Mouse (Mus musculus) myocyte (in vitro differentiated cells): ENCODE measurements at regions not wholly inside any gene's neighbourhood (a gene's known extent, or its start where the extent isn't known, plus 50 kb on each side); places are given as distances from the start of the nearest gene placed in this dataset.

ENCODE experiments used
- H3K27me3 ChIP-seq: one replicate; pipeline ENCODE4 v1.6.1; 2011; ENCODE audit not compliant: control insufficient read depth, insufficient read depth, insufficient read length
- H3K36me3 ChIP-seq: one replicate; pipeline ENCODE4 v1.6.1; 2011; ENCODE audit not compliant: control insufficient read depth, insufficient read depth
- H3K4me2 ChIP-seq: one replicate; pipeline ENCODE4 v1.6.1; 2011; ENCODE audit warnings: low read depth, control low read depth
- H3K4me3 ChIP-seq: one replicate; pipeline ENCODE4 v1.5.1; 2011; ENCODE audit warnings: mild to moderate bottlenecking, control low read depth, moderate library complexity
- H3K79me2 ChIP-seq: one replicate; pipeline ENCODE4 v1.6.1; 2011; ENCODE audit not compliant: control insufficient read depth, insufficient read depth
- H3ac ChIP-seq: one replicate; pipeline ENCODE4 v1.6.1; 2011; ENCODE audit not compliant: control insufficient read depth, insufficient read length
- CEBPB ChIP-seq: IDR thresholded peaks from 2 replicates; pipeline ENCODE4 v1.6.1; 2011; ENCODE audit warnings: mild to moderate bottlenecking, moderate library complexity; ENCODE audit not compliant: poor library complexity, insufficient read depth, severe bottlenecking
- E2F4 ChIP-seq: IDR thresholded peaks from one replicate; pipeline ENCODE4 v1.6.1; 2011; ENCODE audit warnings: mild to moderate bottlenecking, control low read depth, moderate library complexity; ENCODE audit not compliant: insufficient read depth
- MAX ChIP-seq: IDR thresholded peaks from one replicate; pipeline ENCODE4 v1.6.1; 2011; ENCODE audit warnings: low read depth, mild to moderate bottlenecking, control low read depth
- MYOD1 ChIP-seq, 3 experiments: IDR thresholded peaks; one replicate each; pipeline ENCODE4 v1.6.1; 2011; ENCODE audit warnings: control low read depth in 2 of 3, low read depth in 2 of 3, mild to moderate bottlenecking in 2 of 3, moderate library complexity in 1 of 3; ENCODE audit not compliant: insufficient read length in 2 of 3, control insufficient read depth in 1 of 3
- MYOG ChIP-seq, 3 experiments: IDR thresholded peaks; one replicate each; pipeline ENCODE4 v1.6.1; 2011; ENCODE audit warnings: control low read depth in 2 of 3, low read depth in 2 of 3, mild to moderate bottlenecking in 2 of 3; ENCODE audit not compliant: insufficient read length in 2 of 3, control insufficient read depth in 1 of 3, insufficient read depth in 1 of 3
- POLR2A ChIP-seq: IDR thresholded peaks from one replicate; pipeline ENCODE4 v1.6.1; 2011; ENCODE audit warnings: low read depth, mild to moderate bottlenecking, control low read depth, moderate library complexity; ENCODE audit not compliant: insufficient read length
- POLR2AphosphoS2 ChIP-seq: IDR thresholded peaks from one replicate; pipeline ENCODE4 v1.6.1; 2011; ENCODE audit warnings: low read depth, control low read depth; ENCODE audit not compliant: insufficient read length
- REST ChIP-seq: IDR thresholded peaks from one replicate; pipeline ENCODE4 v1.6.1; 2011; ENCODE audit warnings: mild to moderate bottlenecking, control low read depth, moderate library complexity; ENCODE audit not compliant: insufficient read depth, insufficient read length
- SRF ChIP-seq: IDR thresholded peaks from one replicate; pipeline ENCODE4 v1.6.1; 2011; ENCODE audit warnings: low read depth; ENCODE audit not compliant: control insufficient read depth, insufficient read length
- TCF12 ChIP-seq: IDR thresholded peaks from one replicate; pipeline ENCODE4 v1.6.1; 2011; ENCODE audit warnings: mild to moderate bottlenecking, control low read depth; ENCODE audit not compliant: poor library complexity, insufficient read depth, severe bottlenecking
- TCF3 ChIP-seq: IDR thresholded peaks from one replicate; pipeline ENCODE4 v1.6.1; 2011; ENCODE audit warnings: low read depth, control low read depth; ENCODE audit not compliant: insufficient read length
- USF1 ChIP-seq: IDR thresholded peaks from one replicate; pipeline ENCODE4 v1.6.1; 2011; ENCODE audit warnings: low read depth, mild to moderate bottlenecking, control low read depth, moderate library complexity

GRCm38 (mm10) chr5:142325560-142325959 lies 75.7 kb upstream of the Foxk1 start:
- no peak overlapping the region for H3ac ChIP-seq
- peaks cover 23% of the 10 kb centered on the region for H3K27me3 ChIP-seq
- no peak for TF ChIP-seq E2F4
- no peak for TF ChIP-seq SRF
- no peak for TF ChIP-seq MAX
- TF ChIP-seq REST = no peak
- TF ChIP-seq POLR2AphosphoS2 = no peak
- no peak for TF ChIP-seq MYOD1 (IDR thresholded peaks at IDR 0.05; ENCODE audit: control insufficient read depth in 1 of 3, insufficient read length in 2 of 3, low read depth in 2 of 3)
- no peak for TF ChIP-seq CEBPB
- no peak for TF ChIP-seq USF1
- TF ChIP-seq TCF3 = no peak
- TF ChIP-seq MYOG (IDR thresholded peaks at IDR 0.05; ENCODE audit: control insufficient read depth in 1 of 3, insufficient read depth in 1 of 3, insufficient read length in 2 of 3, low read depth in 2 of 3) = no peak
- no peak for TF ChIP-seq POLR2A

GRCm38 (mm10) chr5:142327261-142327660 lies 74.0 kb upstream of the Foxk1 start:
- Histone ChIP-seq H3ac (no peak overlapping the region), H3K4me2 (no peak overlapping the region), H3K4me3 (no peak overlapping the region), H3K36me3 (no peaks in the 10 kb centered on the region), H3K27me3 (peaks cover 9% of the 10 kb centered on the region), H3K79me2 (no peaks in the 10 kb centered on the region)
- no peak for TF ChIP-seq POLR2AphosphoS2
- TF ChIP-seq TCF3 = no peak
- TF ChIP-seq MYOG (IDR thresholded peaks at IDR 0.05; ENCODE audit: control insufficient read depth in 1 of 3, insufficient read depth in 1 of 3, insufficient read length in 2 of 3, low read depth in 2 of 3) = no peak
- TF ChIP-seq MAX = no peak
- no peak for TF ChIP-seq POLR2A
- TF ChIP-seq CEBPB = no peak
- no peak for TF ChIP-seq SRF
- TF ChIP-seq E2F4 = no peak
- no peak for TF ChIP-seq MYOD1 (IDR thresholded peaks at IDR 0.05; ENCODE audit: control insufficient read depth in 1 of 3, insufficient read length in 2 of 3, low read depth in 2 of 3)
- no peak for TF ChIP-seq TCF12
- no peak for TF ChIP-seq REST
- TF ChIP-seq USF1 = no peak

More at GRCm38 (mm10) chr5:142325560-142325959, 75.7 kb upstream of the Foxk1 start:
- no peaks in the 10 kb centered on the region for H3K36me3 ChIP-seq
- H3K4me2 ChIP-seq = no peak overlapping the region
- H3K79me2 ChIP-seq = no peaks in the 10 kb centered on the region
- H3K4me3 ChIP-seq = no peak overlapping the region

GRCm38 (mm10) chr5:142329724-142330520 lies 71.4 kb upstream of the Foxk1 start:
- Histone ChIP-seq H3K4me2 (no peak overlapping the region), H3K27me3 (peaks cover 6% of the 10 kb centered on the region), H3ac (no peak overlapping the region), H3K79me2 (no peaks in the 10 kb centered on the region), H3K36me3 (no peaks in the 10 kb centered on the region), H3K4me3 (no peak overlapping the region)
- TF ChIP-seq CEBPB (no peak), POLR2AphosphoS2 (no peak), SRF (no peak), MYOD1 (IDR thresholded peaks at IDR 0.05; ENCODE audit: control insufficient read depth in 1 of 3, insufficient read length in 2 of 3, low read depth in 2 of 3) (no peak), MYOG (IDR thresholded peaks at IDR 0.05; ENCODE audit: control insufficient read depth in 1 of 3, insufficient read depth in 1 of 3, insufficient read length in 2 of 3, low read depth in 2 of 3) (no peak), USF1 (no peak), TCF3 (no peak), TCF12 (no peak), POLR2A (no peak), REST (no peak)

GRCm38 (mm10) chr5:142332744-142333143 lies 68.6 kb upstream of the Foxk1 start:
- TF ChIP-seq MYOD1 (IDR thresholded peaks at IDR 0.05; ENCODE audit: control insufficient read depth in 1 of 3, insufficient read length in 2 of 3, low read depth in 2 of 3) (no peak), SRF (no peak), USF1 (no peak), REST (no peak), POLR2AphosphoS2 (no peak), TCF12 (no peak), CEBPB (no peak), POLR2A (no peak), MAX (no peak)
- Histone ChIP-seq H3K4me3 (no peak overlapping the region), H3K79me2 (no peaks in the 10 kb centered on the region), H3K4me2 (no peak overlapping the region), H3K27me3 (peaks cover 15% of the 10 kb centered on the region), H3K36me3 (no peaks in the 10 kb centered on the region), H3ac (no peak overlapping the region)
